Mouse (Mus musculus): ENCODE data around the gene Zfp799.

DNA sequence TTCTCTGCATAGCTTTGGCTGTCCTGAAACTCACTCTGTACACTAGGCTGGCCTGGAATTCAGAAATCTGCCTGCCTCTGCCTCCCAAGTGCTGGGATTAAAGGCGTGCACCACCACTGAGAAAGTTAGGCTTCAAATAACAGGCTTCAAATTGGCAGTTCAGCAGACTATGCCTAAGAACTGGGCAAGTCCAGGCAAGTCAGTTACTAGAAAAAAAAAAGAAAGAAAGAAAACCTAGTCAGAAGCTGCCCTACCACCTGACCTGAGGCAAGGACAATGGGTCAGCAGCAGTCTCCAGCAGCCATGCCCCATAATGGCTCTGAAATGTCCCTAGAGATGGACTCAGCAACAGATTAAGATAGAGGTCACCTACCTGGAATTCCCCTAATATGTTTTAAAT, 41.4 kb upstream of the Zfp799 start:
- no peak for TF ChIP-seq POLR2A (IDR thresholded peaks at IDR 0.05; ENCODE audit: low read depth, low read length)
- no peak for TF ChIP-seq CTCF (IDR thresholded peaks at IDR 0.05; ENCODE audit: borderline replicate concordance, insufficient read depth, low read length)
